Mouse (Mus musculus) adrenal gland, adult 2 months (tissue): ENCODE data around the gene Ephx1. TPM values are rescaled to one million over a fixed set of nuclear protein-coding genes. Genes with fewer than 3 reads are reported as not detected.
"Not testable (repeated sequence)": the region's sequence is repeated elsewhere in the genome, so short reads cannot be mapped to it uniquely, and the experiment has no call there.

Experiments used
- DNase-seq: peaks from one replicate; pipeline ENCODE4 v3.0.0; 2021
- polyA plus RNA-seq: library from polyadenylated mRNA; depleted of rRNA; stranded (reverse); fragments of >200 nt; gene quantifications from 2 replicates; pipeline ENCODE4 v1.2.3, GENCODE M21; 2012
- total RNA-seq, 2 experiments: library from RNA; stranded (reverse); gene quantifications; 2 replicates each; pipeline ENCODE4 v1.2.3; 2021

Ephx1 gene
- total and polyA plus RNA-seq, 3 experiments, result 140 to 314 (median 209) TPM

GRCm38 (mm10) chr1:180974126-180974746 is 46.5 kb downstream of the Ephx1 start:
- DNase-seq, result peak; percentile 45

DNA sequence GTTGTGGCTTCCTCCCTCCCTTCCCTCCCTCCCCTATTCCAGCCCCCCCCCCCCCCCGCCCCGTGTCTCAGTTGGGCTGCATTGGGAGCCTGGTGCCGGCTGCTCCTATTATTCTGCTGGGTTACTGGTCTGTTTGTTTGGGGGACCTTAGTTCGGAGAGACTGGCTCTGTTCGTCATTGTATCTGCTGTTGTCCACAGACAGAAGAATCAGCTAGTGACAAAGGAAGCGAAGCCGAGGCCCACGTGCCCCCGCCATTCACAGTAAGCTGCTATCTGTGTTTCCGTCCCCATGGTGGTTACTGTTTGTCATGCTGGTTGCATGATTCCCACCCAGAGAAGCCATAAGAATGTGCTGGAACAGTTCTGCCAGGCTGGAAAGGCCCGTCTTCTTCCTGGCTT is 47.8 kb downstream of the Ephx1 start:
- DNase-seq, result no peak

DNA sequence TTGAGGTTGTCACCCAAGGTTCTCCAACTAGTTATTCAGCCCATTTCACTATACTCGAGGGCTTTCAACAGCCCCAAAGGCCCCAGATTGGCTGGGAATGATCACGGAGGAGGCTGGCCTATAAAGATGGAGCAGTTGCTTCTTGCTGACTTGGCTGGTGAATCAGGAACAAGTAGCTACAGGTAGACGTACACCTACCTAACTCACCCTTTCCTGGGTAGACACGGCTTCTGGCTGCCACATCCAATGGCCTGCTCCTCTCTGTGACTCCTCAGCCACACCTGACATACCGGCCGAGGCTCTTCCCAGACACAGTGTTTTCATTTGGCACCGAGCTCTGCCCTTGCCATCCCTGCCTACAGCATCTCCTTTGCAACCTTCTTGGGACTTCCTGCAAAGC is 53.4 kb downstream of the Ephx1 start:
- no peak for DNase-seq

GRCm38 (mm10) chr1:180966542-180966941 is 54.2 kb downstream of the Ephx1 start:
- peak; percentile 85 for DNase-seq

DNA sequence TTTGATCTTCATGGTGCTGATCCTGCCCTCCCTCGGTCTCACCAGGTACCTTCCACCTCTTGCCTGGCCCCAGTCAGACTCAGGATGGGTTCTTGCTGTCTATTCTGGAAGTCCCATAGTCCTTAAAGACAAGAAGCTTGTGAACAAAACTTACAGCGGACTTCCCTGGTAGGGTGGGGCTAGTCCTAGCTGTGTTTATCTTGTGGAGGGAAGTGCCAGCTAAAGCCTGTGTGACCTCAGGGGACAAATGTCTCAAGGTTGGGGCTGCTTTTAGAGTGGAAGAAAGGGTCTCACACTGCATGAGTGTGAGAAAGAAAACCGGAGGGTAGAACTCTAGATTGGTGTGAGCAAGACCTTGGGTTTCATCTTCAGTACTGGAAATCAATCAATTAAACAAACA is 54.9 kb downstream of the Ephx1 start:
- DNase-seq, result no peak

DNA sequence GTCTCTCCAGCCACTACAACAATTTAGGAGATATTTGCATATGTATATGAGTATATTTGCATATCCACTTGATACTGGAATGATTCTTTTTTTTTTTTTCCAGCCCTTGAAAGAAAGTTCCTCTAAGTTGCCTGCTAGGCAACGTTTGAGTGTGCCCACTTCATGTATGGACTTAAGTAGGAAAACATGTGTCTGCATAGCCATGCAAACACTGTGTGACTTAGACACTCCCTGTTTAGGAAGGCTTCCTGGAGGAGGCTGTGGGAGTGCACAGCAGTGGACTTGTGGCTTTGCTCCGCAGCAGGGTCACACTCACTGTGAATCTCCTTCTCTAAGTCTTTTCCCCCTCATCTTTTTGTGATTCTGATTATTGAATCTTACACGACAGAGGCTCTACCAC is 61.9 kb downstream of the Ephx1 start:
- DNase-seq, result no peak

GRCm38 (mm10) chr1:180957989-180958388 is 62.7 kb downstream of the Ephx1 start:
- DNase-seq, result no peak

DNA sequence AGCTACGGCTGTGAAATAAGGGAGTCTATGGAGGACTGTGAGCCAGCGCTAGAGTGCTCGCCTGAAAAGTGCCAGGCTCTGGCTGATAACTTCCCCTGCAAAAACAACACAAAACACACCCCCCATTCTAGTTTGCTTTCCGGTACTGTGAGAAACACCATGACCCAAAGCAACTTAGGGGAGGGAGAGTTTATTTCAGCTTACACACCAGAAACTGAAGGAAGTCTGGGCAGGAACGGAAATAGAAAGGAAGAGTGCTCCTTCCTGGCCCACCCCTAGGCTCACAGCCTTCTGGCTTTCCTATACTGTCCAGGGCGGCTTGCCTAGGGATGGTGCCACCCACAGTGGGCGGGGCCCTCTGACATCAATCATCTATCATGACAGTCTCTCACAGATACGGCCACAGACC is 63.7 kb downstream of the Ephx1 start:
- peak; percentile 74 for DNase-seq

- no peak for DNase-seq
Measured at GRCm38 (mm10) chr1:180956401-180956800, 64.3 kb downstream of the Ephx1 start.

GRCm38 (mm10) chr1:180952808-180953207 is 67.9 kb downstream of the Ephx1 start:
- DNase-seq, result no peak

DNA sequence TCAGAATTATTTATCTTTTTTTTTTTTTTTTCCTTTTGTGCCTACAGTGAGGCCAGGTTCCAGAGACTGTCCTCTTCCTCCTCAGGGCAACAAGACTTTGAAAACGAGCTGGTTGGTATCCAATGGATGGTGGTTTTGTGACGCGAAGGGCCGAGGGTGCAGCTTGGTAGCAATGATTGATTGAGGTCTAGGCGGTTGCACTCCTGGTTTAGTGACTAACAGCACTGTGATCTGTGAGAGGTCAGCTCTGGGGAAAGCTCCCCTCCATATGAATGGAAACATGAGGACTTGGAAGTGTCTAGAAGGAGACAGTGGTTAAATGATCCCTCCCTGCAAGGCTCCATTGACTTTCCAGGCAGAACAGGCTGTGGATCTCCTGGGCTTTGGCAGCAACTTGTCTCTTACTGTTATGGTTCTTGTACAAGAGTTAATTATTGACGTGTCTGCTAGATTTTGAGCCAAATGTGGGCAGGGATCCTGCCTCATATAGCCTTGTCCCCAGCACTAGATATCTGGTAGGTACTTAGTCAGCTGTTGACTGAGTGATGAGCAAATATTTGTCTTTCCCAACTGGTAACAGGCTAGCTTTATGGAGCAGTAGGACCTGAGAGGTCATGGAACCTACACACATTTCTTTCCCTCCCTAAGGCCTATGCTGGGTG is 68.5 kb downstream of the Ephx1 start:
- peak; percentile 60 for DNase-seq

GRCm38 (mm10) chr1:180946448-180946847 is 74.3 kb downstream of the Ephx1 start:
- DNase-seq, result peak; percentile 89

DNA sequence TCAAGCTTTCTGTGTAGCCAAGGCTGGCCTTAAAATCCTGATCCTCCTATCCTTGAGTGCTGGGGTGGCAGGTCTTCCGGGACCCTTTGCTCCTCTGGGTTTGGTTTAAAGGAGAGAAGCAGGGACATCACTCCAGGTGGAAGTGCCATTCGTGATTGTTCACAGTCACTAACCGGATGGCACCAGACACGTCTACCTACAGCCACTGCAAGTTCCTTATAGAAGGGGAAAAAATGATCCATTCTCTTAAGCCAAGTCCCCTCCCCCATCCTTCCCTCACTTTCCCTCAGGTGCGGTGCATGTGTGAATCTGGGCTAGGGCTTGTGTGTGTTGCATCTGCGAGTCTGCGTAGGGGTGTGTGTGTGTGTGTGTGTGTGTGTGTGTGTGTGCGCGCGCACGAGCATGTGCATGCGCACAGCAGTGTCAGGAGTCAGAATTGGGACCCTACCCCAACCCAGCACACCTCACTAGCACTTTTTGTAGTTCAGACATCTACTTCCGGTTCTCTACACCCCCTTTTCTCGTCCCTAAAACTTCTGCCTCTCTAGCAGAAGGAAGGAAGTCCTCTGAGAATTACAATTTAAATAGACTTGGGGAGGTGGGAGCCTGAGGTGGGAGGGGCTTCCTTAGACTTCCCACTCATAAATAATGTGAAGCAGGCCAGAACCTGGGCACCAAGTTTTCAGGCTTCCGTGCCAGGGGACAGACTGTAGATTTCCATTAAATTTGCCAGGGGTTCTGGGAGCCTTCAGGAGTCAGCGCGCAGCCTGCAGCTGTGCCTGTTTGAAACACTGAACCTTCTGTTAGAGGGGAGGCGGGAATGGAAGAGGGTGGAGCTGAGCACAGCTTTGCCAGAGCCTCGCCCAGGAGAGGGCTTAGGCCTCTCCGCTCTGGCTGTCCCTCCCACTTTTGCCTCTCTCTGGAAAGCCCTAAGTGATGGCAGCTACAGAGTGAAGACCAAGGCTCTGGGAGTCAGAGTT is 75.4 kb downstream of the Ephx1 start:
- peak; percentile 72 for DNase-seq

- DNase-seq, result peak; percentile 62
Measured at GRCm38 (mm10) chr1:180944553-180944952, 76.2 kb downstream of the Ephx1 start.

- peak; percentile 76 for DNase-seq
Measured at GRCm38 (mm10) chr1:180943896-180944295, 76.8 kb downstream of the Ephx1 start.

GRCm38 (mm10) chr1:180943032-180943644 is 77.6 kb downstream of the Ephx1 start:
- DNase-seq, result no peak

DNA sequence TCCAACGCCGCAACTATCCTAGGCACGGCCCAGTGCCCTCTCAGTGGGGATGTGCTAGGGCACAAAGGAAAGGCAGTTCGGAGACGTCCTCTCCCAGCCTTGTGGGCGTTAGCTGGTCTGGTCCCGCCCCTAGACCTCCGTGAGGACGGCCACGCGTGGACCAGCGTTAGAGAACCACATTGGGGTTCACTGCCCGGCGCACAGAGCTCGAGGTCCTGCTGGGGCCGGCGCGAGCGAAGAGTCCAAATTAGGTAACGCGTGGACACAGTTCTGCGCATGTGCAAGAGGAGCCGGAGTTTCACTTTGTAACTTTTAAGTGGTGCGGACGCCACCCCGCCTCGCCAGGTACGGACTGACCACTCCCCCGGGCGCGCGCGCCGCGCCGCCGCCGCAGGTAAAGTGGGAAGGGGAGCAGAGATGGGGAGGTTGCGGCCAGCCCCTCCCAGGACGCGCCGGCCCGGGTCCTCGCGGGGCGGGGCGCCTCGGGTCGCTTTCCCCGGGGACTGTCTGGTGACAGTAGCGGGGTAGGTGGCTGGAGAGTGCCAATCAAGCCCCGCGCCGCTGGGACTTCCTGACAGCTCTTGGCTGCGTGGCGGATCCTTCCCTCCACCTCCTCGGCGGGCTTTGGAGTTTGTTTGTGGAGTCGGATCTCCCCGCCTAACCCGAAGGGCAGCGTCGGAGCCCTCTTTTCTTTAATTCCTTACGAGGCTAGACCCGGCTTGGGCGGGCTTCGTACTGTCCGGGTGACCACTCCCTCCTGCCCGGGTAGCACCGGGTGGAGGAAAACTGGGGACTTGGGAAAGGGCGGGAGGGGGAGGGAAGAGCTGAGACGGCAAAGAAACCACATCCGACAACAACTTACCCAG is 78.3 kb downstream of the Ephx1 start, which contains the start of gene Tmem63a:
Gene Tmem63a, plus strand, starts transcription at position 179 of the 866 bp plus-strand sequence.
- DNase-seq, result peak; percentile 88

GRCm38 (mm10) chr1:180941726-180942125 is 79.0 kb downstream of the Ephx1 start:
- DNase-seq, result no peak

GRCm38 (mm10) chr1:180940776-180941460 is 79.8 kb downstream of the Ephx1 start:
- DNase-seq, result no peak

DNA sequence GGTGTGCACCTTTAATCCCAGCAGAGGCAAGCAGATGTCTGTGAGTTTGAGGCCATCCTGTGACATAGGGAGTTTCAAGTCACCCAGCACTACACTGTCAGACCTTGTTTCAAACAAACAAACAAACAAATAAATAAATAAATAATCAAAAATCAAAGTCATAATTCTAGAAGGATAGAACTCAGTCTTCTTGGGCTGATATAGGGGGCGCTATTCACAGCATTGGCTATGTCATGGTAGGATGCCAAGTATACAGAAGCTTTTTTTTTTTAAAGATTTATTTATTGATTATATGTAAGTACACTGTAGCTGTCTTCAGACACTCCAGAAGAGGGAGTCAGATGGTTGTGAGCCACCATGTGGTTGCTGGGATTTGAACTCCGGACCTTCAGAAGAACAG is 81.9 kb downstream of the Ephx1 start:
- DNase-seq, result not testable (repeated sequence)
